Mouse (Mus musculus): Measurements from ENCODE around the gene Hmmr. TPM values are rescaled to one million over a fixed set of nuclear protein-coding genes. Genes with fewer than 3 reads are reported as not detected.

The Hmmr gene
- total and polyA plus RNA-seq, 3 experiments = 0.13 to 0.21 (median 0.20) TPM

- DNase-seq = no peak
- Histone ChIP-seq H3K79me2 (replicated peaks; ENCODE audit: control insufficient read depth, insufficient read depth, low read length) (peaks cover 4% of the 10 kb centered on the region), H3K36me3 (ENCODE audit: control insufficient read depth, insufficient read depth, low read length) (peaks cover 33% of the 10 kb centered on the region), H3K27me3 (ENCODE audit: control insufficient read depth, insufficient read depth, low read length) (no peaks in the 10 kb centered on the region), H3K4me1 (ENCODE audit: control insufficient read depth, insufficient read depth, low read length) (peaks cover 3% of the 10 kb centered on the region; the same call in 1 of the 2 replicates), H3K9ac (ENCODE audit: low read depth, low read length) (no peak overlapping the region), H3K4me3 (no peak overlapping the region), H3K27ac (no peak overlapping the region)
- WGBS = 85% methylated on average over 3 of the region's 3 CpGs
- no peak for TF ChIP-seq POLR2A (IDR thresholded peaks at IDR 0.05; ENCODE audit: insufficient read depth, low read depth, low read length)
- no peak for TF ChIP-seq EP300 (IDR thresholded peaks at IDR 0.05; ENCODE audit: insufficient read depth, low read depth, low read length)
- no peak for TF ChIP-seq CTCF (IDR thresholded peaks at IDR 0.05)
- intact Hi-C loops (cut with DNase I) = no loop called here
These were observed 50.8 kb downstream of the Hmmr start for GRCm38 (mm10) chr11:40682456-40682855.

- Histone ChIP-seq H3K27me3 (ENCODE audit: control insufficient read depth, insufficient read depth, low read length) (no peaks in the 10 kb centered on the region), H3K27ac (no peak overlapping the region), H3K4me1 (ENCODE audit: control insufficient read depth, insufficient read depth, low read length) (peaks cover 1% of the 10 kb centered on the region; the same call in 1 of the 2 replicates), H3K9ac (ENCODE audit: low read depth, low read length) (no peak overlapping the region), H3K36me3 (ENCODE audit: control insufficient read depth, insufficient read depth, low read length) (peaks cover 10% of the 10 kb centered on the region), H3K79me2 (replicated peaks; ENCODE audit: control insufficient read depth, insufficient read depth, low read length) (no peaks in the 10 kb centered on the region), H3K4me3 (no peak overlapping the region)
- intact Hi-C loops (cut with DNase I) = no loop called here
- TF ChIP-seq EP300 (IDR thresholded peaks at IDR 0.05; ENCODE audit: insufficient read depth, low read depth, low read length) (no peak), POLR2A (IDR thresholded peaks at IDR 0.05; ENCODE audit: insufficient read depth, low read depth, low read length) (no peak), CTCF (IDR thresholded peaks at IDR 0.05) (peak; percentile 61)
- DNase-seq = no peak
- WGBS = 97% methylated on average over 1 of the region's 1 CpGs
These were observed 56.1 kb downstream of the Hmmr start for GRCm38 (mm10) chr11:40677169-40677568.

- Histone ChIP-seq H3K9ac (ENCODE audit: low read depth, low read length) (no peak overlapping the region; the same call in 1 of the 2 replicates), H3K36me3 (ENCODE audit: control insufficient read depth, insufficient read depth, low read length) (peaks cover 8% of the 10 kb centered on the region), H3K4me1 (ENCODE audit: control insufficient read depth, insufficient read depth, low read length) (peaks cover 1% of the 10 kb centered on the region; the same call in 1 of the 2 replicates), H3K27ac (peak overlapping the region; percentile 57), H3K27me3 (ENCODE audit: control insufficient read depth, insufficient read depth, low read length) (no peaks in the 10 kb centered on the region), H3K4me3 (no peak overlapping the region), H3K79me2 (replicated peaks; ENCODE audit: control insufficient read depth, insufficient read depth, low read length) (no peaks in the 10 kb centered on the region)
- no peak for TF ChIP-seq POLR2A (IDR thresholded peaks at IDR 0.05; ENCODE audit: insufficient read depth, low read depth, low read length)
- TF ChIP-seq EP300 (IDR thresholded peaks at IDR 0.05; ENCODE audit: insufficient read depth, low read depth, low read length) = no peak
- no peak for TF ChIP-seq CTCF (IDR thresholded peaks at IDR 0.05)
- DNase-seq = no peak
- intact Hi-C loops (cut with DNase I) = no loop called here
- WGBS = 48% methylated on average over 4 of the region's 4 CpGs
These were observed 58.0 kb downstream of the Hmmr start for GRCm38 (mm10) chr11:40675014-40675730.

Other genes starting within 250 kb of the Hmmr start
- 100 to 1,000 TPM in 1 of 2 experiments, 10 to 100 TPM in 1; 84.7 to 102 TPM for gene Mat2b, start 38.2 kb downstream of the Hmmr start, total RNA-seq (2021)
- gene Mat2b, start 38.2 kb downstream of the Hmmr start, polyA plus RNA-seq (2012; rRNA removed) = 52.1 and 76.6 TPM in 2 replicates
- 10 to 100 TPM; 14.4 to 14.7 TPM for gene Nudcd2, start 245 bp upstream of the Hmmr start, total RNA-seq (2021)
- gene Nudcd2, start 245 bp upstream of the Hmmr start, polyA plus RNA-seq (2012; rRNA removed) = 3.6 and 10.7 TPM in 2 replicates
- gene Ccng1, start 21.9 kb upstream of the Hmmr start, total RNA-seq (2021) = 100 to 1,000 TPM; 428 to 489 TPM
- gene Ccng1, start 21.9 kb upstream of the Hmmr start, polyA plus RNA-seq (2012; rRNA removed) = 137 and 314 TPM in 2 replicates